Mouse (Mus musculus): ENCODE data around the gene Slc37a1.

DNA sequence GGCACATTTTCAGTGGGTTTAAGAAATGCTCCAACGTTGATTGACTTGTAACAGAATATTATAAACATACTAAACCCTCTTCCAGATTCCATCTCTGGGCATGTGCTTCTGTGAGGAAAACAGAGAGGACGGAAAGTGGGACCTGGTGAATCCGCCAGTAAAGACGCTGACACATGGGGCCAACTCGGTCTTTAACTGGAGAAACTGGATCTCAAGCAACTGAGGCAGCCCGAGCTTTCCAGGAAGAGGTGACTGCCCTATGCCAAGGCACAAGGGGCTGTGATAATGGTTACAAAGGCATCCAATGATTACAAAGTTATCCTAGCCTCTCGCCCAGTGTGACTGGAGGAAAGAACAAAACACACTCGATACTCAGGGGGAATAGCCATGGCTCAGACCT lies 45.4 kb upstream of the Slc37a1 start:
- TF ChIP-seq CTCF (IDR thresholded peaks at IDR 0.05; ENCODE audit: extremely low read depth, insufficient read depth, low read length) (no peak), POLR2A (IDR thresholded peaks at IDR 0.05; ENCODE audit: extremely low read depth, insufficient read depth, low read length) (no peak)

Data from cortical plate, adult 2 months (tissue).